Mouse (Mus musculus): Measurements from ENCODE around the gene Snapc1. TPM values are rescaled to one million over a fixed set of nuclear protein-coding genes. Genes with fewer than 3 reads are reported as not detected.
A peak's percentile ranks its signal among the peaks of the same experiment; 100 is the strongest.

Gene Snapc1
- 16.3 and 16.8 TPM in 2 replicates for total RNA-seq (2021)
- long read RNA-seq, experiment 1, full-length matches to known transcripts = 13 of 19 reads
- long read RNA-seq, experiment 1, partial matches to known transcripts = 1 of 19 reads
- long read RNA-seq, experiment 1, other reads (novel, unspliced or antisense) = 5 of 19 reads
- long read RNA-seq, experiment 2, full-length matches to known transcripts = 9 of 18 reads
- long read RNA-seq, experiment 2, partial matches to known transcripts = 4 of 18 reads
- long read RNA-seq, experiment 2, other reads (novel, unspliced or antisense) = 5 of 18 reads

DNA sequence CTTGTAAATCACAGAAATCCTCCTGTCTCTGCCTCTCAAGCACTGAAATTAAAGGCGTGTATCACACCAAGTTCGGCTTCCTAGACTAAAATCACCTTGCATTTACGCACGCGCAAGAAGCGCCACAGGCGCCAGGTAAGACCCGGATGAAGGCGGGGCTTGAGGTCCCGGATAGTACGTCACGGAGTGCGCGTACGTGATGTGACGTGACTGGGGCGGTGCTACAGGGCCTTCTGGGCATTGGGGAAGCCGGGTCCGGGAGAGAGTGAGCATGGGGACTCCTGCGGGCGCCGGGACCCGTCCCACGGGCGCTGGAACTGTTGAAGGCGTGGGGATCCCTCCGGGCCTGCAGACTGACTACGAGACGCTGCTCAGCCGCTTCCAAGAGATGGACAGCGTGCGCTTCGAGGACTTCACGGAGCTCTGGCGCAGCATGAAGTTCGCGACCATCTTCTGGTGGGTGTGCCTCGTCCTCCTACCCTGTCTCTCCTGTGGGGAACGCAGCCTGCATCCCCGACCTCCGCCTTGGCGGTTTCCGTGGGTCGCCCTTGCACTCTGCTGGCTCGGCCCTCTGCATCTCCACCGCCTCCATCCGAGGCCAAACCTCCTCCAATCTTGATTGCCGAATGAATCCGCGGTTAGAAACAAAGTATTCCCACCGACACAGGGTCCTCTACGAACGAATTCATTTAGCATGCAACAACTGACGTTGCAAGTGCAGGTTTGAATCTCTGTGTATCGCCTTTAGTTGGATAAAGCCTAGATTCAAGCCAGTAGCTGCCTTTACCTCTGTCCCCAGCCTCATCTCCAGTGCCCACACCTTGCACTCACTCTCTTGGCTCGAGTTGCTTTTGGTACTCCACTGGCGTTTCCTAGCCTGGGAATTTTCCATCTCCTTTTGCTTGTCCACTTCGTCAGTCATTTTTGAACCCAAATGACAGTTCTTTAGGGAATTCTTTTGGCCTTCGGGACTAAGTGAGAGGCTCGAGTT is at the start of gene Snapc1:
TSS of gene Snapc1 (plus strand) at position 191 of the 991 bp plus-strand sequence.
- peak; percentile 97 for DNase-seq

DNA sequence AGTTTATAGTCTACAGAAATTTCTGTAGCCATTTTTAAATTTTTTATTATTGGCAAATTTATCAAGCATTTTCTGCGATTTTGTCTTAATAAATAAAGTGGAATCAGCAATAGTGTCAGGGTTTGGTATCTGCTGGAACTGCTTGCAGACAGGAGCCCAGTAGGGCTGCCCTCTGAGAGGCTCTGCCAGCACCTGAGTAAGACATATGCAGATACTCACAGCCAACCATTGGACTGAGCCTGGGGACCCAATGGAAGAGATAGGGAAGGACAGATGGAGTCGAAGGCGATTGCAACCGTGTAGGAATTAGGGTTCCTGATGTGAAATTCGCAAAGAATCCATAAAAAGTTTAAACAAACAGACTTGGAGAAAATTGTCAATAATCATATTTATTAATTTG is 45.8 kb upstream of the Snapc1 start:
- no peak for DNase-seq

DNA sequence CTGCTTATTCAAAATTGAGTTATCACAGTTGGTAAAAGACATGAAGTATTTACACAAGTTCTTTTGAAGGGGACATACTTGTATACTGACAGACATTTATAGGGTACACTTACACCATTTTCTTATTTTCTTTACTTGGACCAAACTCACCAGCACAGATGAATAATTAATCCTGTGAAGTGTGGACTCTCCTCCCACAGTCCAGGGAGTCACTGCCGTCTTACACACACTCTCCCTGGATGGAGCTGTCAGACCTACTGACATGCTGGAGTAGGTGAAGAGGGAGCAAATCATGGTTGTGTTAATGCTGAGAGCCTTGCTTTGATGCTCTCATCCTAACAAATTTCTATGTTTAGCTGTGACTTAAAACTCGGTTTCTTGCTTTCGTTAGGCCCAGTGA is 34.0 kb upstream of the Snapc1 start:
- DNase-seq = no peak

GRCm38 (mm10) chr12:73931274-73931673 is 33.0 kb upstream of the Snapc1 start:
- DNase-seq = peak; percentile 61

DNA sequence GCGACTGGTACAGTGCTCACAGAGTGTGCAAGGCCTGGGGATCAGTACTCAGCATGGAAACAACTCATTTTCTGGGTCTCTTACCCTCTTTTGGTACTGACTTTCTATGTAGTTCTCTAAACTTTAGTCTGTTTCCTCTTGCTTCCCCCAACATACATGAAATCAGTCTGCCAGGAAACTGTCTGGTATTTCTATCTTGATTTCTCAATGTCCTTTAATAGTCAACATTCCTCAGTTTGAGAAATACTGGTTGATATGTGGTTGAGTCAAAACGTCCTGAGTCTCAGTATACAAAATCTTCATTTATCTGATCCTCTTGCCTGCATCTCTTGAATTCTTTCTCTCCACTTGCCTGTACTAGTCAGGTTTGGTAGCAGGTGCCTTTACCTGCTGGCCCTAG is 29.8 kb upstream of the Snapc1 start:
- no peak for DNase-seq

DNA sequence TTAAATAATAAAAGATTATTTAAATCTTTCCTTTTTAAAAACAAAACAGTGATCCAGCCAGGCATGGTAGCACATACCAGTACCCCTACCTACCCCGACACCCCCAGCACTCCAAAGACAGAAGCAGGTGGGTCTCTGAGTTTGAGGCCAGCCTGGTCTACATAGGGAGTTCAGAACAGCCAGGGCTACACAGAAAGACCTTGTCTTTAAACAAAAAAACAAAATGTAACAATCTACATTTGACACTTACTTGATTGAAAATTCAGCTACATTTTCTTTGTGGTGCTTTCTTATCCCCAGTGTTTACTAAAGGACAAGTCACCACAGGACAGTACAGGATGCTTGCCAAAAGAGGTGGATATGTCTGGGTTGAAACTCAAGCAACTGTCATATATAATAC is 26.9 kb upstream of the Snapc1 start, which contains the start of gene Gm49321:
TSS of gene Gm49321 (plus strand) at position 301 of the 400 bp plus-strand sequence.
- no peak for DNase-seq

- DNase-seq = no peak
Observed at GRCm38 (mm10) chr12:73939542-73939941, 24.7 kb upstream of the Snapc1 start.

DNA sequence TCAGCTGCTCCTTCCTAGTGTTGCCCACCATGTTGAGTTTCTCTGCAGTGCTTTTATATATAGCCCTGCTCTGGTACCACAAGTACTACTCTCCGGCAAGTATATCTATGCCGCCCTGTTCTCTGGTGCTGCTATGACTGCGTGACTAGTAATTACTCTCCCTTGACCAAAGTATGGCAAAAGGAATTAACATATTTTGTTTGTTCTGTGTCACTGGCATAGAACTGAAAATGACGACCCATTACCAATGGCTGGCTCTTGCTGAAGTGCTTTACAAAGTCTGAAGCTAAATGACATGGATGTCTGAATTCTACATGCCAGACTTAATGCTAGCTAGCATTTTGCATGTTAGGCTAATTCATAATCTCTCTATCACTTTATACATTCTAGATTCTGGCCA is 15.9 kb upstream of the Snapc1 start:
- DNase-seq = no peak

GRCm38 (mm10) chr12:73949318-73950058 is 14.8 kb upstream of the Snapc1 start:
- peak; percentile 69 for DNase-seq

DNA sequence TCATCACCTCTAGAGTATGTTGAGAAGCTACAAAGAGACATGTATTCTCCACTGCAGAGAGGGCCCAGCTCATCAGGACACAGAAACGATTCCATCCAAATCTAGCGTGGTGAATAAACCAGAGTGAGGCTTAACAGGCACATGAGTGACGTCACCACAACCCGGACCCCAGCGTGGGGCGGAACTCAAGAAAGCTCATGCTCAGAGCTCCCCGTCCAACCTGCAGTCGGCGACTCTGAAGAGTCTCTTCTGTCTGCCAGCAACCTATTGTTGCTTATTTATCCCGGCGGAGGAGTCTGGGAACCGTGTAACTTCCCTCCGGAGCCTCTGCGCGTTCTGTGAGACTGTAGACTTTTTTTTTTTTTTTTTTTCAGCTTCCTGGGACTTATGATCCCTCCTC is 11.4 kb upstream of the Snapc1 start:
- DNase-seq = peak; percentile 52

GRCm38 (mm10) chr12:73953420-73954186 is 10.7 kb upstream of the Snapc1 start:
- no peak for DNase-seq

GRCm38 (mm10) chr12:73954785-73955184 is 9.5 kb upstream of the Snapc1 start:
- no peak for DNase-seq

- no peak for DNase-seq
Observed at GRCm38 (mm10) chr12:73957676-73958075, 6.6 kb upstream of the Snapc1 start.

DNA sequence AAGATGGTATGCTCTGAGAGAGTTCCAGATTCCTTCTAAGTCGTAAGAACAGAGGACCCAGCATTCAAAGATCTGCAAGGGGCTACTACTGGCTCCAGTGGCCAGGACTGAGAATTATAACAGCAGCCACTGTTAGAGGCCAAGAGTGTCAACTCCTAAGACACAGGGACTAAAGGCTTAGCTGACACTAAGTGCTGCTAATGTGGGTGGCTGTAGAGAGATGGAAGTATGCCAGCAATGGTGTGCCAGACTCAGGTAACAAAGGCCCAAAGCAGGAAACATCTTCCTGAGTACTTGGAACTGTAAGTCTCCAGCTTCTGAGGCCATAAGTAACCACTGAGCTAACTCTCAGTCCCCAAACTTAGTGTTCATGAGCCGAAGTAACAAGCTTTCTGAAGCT is 5.5 kb upstream of the Snapc1 start:
- DNase-seq = no peak

DNA sequence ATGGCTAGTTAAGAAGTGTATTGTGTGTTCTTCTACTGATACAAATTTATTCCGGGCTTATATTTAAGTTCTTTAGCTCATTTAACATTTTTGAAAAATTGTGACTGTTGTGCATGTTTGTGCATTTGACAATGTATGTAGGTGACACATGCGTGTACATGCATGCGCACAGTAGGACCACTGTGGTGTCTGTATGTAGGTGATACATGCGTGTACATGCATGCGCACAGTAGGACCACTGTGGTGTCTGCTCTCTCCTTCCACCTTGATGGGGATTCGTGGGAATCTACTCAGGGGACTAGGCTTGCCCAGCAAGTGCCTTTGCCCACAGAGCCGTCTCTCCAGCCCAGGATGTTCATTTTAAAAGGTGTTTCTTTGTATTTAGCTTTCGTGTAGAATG is 4.9 kb downstream of the Snapc1 start:
- DNase-seq = no peak

DNA sequence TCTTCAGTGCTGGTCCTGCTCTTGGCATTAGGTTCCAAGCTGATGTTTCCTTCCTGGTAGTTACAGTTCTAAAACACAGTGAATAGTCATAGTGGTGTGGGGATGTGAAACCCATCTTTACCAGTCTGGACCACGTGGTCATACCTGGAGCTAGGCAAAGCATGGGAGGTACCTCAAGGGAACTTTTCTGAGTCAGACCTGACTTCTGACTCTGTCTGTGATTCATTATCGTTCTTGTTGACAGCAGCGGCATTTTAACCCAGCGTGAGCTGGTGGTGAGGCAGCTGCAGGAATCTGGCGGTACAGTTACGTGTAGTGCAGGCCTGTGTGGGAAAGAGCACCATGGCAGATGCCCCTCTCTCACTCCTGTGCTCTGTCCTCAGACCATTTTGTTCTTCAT is 10.3 kb downstream of the Snapc1 start:
- no peak for DNase-seq

DNA sequence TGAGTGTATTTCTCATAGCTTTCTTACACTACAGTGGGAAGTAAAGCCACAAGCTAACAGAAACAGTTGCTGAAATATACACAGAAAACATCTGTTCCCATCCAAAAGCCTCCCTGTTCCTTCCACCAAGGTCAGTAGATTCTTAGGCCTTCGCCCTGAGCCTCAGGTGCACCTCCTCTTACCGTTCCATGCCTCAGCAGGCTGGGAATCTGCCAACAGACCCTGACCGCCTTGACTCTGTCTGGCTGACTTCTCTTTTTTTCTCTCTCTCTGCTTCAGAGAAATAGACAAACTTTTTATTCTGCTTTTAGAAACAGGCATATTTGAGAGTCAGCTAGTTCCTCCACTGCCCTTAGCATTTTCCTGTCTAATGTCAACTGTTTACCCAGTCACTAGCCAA is 13.9 kb downstream of the Snapc1 start:
- DNase-seq = no peak

DNA sequence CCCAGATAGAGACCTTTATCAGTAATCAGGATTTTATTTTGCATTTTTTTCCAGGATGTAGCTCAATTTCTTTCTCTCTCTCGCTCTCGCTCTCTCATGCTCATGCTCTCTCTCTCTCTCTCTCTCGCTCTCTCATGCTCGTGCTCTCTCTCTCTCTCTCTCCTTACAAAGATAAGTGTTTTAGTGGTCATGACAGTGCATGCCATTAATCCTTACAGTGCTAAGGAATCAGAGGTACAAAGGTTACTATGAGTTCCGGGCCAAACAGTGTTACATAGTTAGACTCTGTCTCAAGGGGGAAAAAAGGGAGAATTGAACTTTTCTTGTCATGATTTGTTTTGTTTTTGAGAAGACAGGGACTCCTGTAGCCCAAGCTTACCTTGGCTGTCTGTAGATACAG is 15.4 kb downstream of the Snapc1 start:
- DNase-seq = no peak

DNA sequence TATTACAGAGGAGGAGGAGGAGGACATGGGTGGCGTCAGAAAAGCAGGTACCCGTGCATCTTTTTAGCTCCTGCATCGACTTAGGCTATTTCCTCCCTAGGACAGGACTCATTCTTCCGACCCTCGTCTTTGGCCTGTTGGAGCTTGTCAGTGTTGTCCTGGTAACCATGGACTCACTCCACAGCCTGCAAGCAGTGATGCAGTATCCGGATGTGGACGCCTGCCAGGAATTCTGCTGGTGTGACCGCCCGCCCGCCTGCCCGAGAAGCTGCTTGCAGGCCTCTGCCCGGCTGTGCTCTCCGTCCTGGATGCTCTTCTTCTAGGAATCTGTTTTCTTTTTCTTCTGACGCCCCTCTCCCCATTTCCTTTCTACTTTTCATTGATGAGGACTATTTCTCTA is 18.3 kb downstream of the Snapc1 start:
- DNase-seq = peak; percentile 60

DNA sequence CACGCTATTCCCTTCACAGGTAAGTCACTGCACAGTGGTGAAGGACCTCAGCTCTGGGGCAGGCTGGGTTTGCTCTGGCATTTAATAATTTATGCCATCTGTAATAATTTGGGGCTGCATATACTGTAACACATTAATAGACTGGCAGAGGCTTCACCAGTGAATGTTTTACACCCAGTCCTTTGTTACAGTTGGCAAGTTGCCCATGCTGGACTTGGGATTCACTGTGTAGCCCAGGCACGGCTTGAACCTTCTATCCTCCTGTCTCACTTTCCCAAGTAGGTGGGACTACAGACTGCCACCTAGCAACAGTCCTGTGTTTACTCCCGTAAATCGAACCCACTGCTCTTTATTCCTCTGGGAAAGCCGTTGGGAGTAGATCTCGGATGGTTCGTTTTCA is 22.0 kb downstream of the Snapc1 start:
- no peak for DNase-seq

- DNase-seq = no peak
Observed at GRCm38 (mm10) chr12:73988393-73989008, 24.2 kb downstream of the Snapc1 start.

Data from adrenal gland, postnatal 14 days (tissue).